Mouse (Mus musculus): ENCODE results near the gene 1700122O11Rik. TPM values are rescaled to one million over a fixed set of nuclear protein-coding genes. Genes with fewer than 3 reads are reported as not detected.

The 1700122O11Rik gene
- not detected for total RNA-seq (2021)
- long read RNA-seq: 0 reads

- DNase-seq (ENCODE audit: low spot score in 2 of 2): no peak
These were observed at the start of gene 1700122O11Rik for GRCm38 (mm10) chr17:48038193-48038592. Gene 1700122O11Rik (minus strand): TSS chr17:48038293.

GRCm38 (mm10) chr17:48080626-48081025 lies 42.5 kb upstream of the 1700122O11Rik start:
- no peak for DNase-seq (ENCODE audit: low spot score in 2 of 2)

GRCm38 (mm10) chr17:48067729-48068128 lies 29.6 kb upstream of the 1700122O11Rik start:
- no peak for DNase-seq (ENCODE audit: low spot score in 2 of 2)

GRCm38 (mm10) chr17:48067083-48067614 lies 29.1 kb upstream of the 1700122O11Rik start:
- DNase-seq (ENCODE audit: low spot score in 2 of 2): no peak

GRCm38 (mm10) chr17:48065081-48065501 lies 27.0 kb upstream of the 1700122O11Rik start:
- no peak for DNase-seq (ENCODE audit: low spot score in 2 of 2)

- DNase-seq (ENCODE audit: low spot score in 2 of 2): peak in 1 of 2 experiments; percentile 56
These were observed 26.2 kb upstream of the 1700122O11Rik start for GRCm38 (mm10) chr17:48064196-48064843.

- no peak for DNase-seq (ENCODE audit: low spot score in 2 of 2)
These were observed 19.3 kb upstream of the 1700122O11Rik start for GRCm38 (mm10) chr17:48057382-48057781.

- DNase-seq (ENCODE audit: low spot score in 2 of 2): no peak
These were observed 17.2 kb upstream of the 1700122O11Rik start for GRCm38 (mm10) chr17:48055076-48055816.

GRCm38 (mm10) chr17:48053646-48054045 lies 15.6 kb upstream of the 1700122O11Rik start:
- DNase-seq (ENCODE audit: low spot score in 2 of 2): no peak

- DNase-seq (ENCODE audit: low spot score in 2 of 2): no peak
These were observed 14.4 kb upstream of the 1700122O11Rik start for GRCm38 (mm10) chr17:48052338-48053067.

- DNase-seq (ENCODE audit: low spot score in 2 of 2): no peak
These were observed 13.7 kb upstream of the 1700122O11Rik start for GRCm38 (mm10) chr17:48051638-48052337.

GRCm38 (mm10) chr17:48045631-48046030 lies 7.5 kb upstream of the 1700122O11Rik start:
- peak in 1 of 2 experiments; percentile 77 for DNase-seq (ENCODE audit: low spot score in 2 of 2)

- DNase-seq (ENCODE audit: low spot score in 2 of 2): no peak
These were observed 5.2 kb upstream of the 1700122O11Rik start for GRCm38 (mm10) chr17:48043154-48043880.

- peak; percentile 22 to 51 for DNase-seq (ENCODE audit: low spot score in 2 of 2)
These were observed 3.5 kb upstream of the 1700122O11Rik start for GRCm38 (mm10) chr17:48041351-48042287.

- DNase-seq (ENCODE audit: low spot score in 2 of 2): peak in 1 of 2 experiments; percentile 33
These were observed 1.3 kb upstream of the 1700122O11Rik start for GRCm38 (mm10) chr17:48039232-48039866.

GRCm38 (mm10) chr17:48036921-48037320 lies 1.2 kb downstream of the 1700122O11Rik start:
- no peak for DNase-seq (ENCODE audit: low spot score in 2 of 2)

- DNase-seq (ENCODE audit: low spot score in 2 of 2): no peak
These were observed 6.3 kb downstream of the 1700122O11Rik start for GRCm38 (mm10) chr17:48031521-48032430.

All from layer of hippocampus, adult 18-20 months (tissue).